Mouse (Mus musculus): ENCODE data around the gene Hist1h2af. TPM values are rescaled to one million over a fixed set of nuclear protein-coding genes. Genes with fewer than 3 reads are reported as not detected.
"Not testable (repeated sequence)": the region's sequence is repeated elsewhere in the genome, so short reads cannot be mapped to it uniquely, and the experiment has no call there.

The Hist1h2af gene
- polyA plus RNA-seq, 1 experiment from 2014 or later = 7.3 TPM

DNA sequence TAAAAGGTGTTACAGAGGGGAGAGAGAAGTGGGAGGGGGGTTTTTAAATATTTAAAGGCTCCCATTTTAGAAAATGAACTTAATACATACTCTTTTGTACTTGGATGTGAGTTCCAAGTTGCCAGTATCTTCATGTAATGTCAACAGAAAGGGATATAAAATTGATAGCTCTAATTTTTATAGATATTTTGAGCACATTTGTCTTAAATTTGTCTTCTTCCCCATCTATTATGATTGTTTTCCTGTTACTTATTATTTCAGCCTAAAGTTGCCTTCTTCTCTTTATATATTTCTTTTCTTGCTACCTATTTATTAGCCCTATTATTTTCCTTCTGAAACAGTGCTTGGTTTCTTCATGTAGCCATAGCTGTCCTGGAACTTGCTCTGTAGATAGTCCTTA is 19.3 kb downstream of the Hist1h2af start, which contains the start of gene Hist1h1d:
Gene Hist1h1d (plus strand): TSS at position 301 of the 400 bp plus-strand sequence.
- ATAC-seq (replicated peaks; ENCODE audit: low FRiP score) = no peak

DNA sequence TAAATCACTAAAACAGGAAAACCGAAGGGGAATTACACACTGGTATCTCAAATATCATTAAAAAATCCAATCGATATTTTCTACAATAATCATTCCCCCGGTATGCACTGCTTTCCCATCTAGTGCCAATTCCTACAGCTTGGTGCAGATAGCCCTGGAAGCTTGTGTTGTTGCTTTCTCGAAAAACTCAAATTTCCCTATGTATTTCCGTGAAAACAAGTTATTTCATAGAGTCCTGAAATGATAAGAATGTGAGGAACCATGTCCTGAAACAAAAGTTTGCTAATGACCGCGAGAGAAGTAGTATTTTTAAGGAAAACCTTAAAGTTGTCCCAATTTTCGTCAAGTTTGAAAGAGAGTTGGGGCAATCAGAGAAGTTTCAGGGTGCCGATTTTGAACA is 20.7 kb downstream of the Hist1h2af start:
- Histone ChIP-seq H3K27ac (peak overlapping the region; percentile 99), H3K27me3 (no peaks in the 10 kb centered on the region), H3K4me1 (peaks cover 24% of the 10 kb centered on the region), H3K36me3 (no peaks in the 10 kb centered on the region), H3K9me3 (replicated peaks) (no peaks in the 10 kb centered on the region), H3K4me2 (peak overlapping the region; percentile 87), H3K9ac (peak overlapping the region; percentile 87), H3K4me3 (replicated peaks) (peak overlapping the region; percentile 63)
- ATAC-seq (replicated peaks; ENCODE audit: low FRiP score) = no peak
- WGBS = 23% methylated on average over 9 of the region's 9 CpGs

More for the DNA sequence above, 19.3 kb downstream of the Hist1h2af start, which contains the start of gene Hist1h1d:
- H3K27me3 ChIP-seq = no peaks in the 10 kb centered on the region
- peak within 1 kb of the TSS; percentile 65 for H3K4me2 ChIP-seq
- peak within 1 kb of the TSS; percentile 99 for H3K27ac ChIP-seq
- no peaks in the 10 kb centered on the region for H3K9me3 ChIP-seq (replicated peaks)
- no peak within 1 kb of the TSS for H3K9ac ChIP-seq
- H3K36me3 ChIP-seq = no peaks in the 10 kb centered on the region
- no peak within 1 kb of the TSS for H3K4me3 ChIP-seq (replicated peaks)
- H3K4me1 ChIP-seq = peaks cover 24% of the 10 kb centered on the region

GRCm38 (mm10) chr13:23554925-23555838 is 21.5 kb downstream of the Hist1h2af start:
- peak overlapping the region; percentile 87 for H3K9ac ChIP-seq
- H3K27me3 ChIP-seq = no peaks in the 10 kb centered on the region
- peak overlapping the region; percentile 99 for H3K27ac ChIP-seq
- under 1% methylated on average over 54 of the region's 54 CpGs for WGBS
- H3K4me1 ChIP-seq = peaks cover 24% of the 10 kb centered on the region
- peak; percentile 91 for ATAC-seq (replicated peaks; ENCODE audit: low FRiP score)
- no peaks in the 10 kb centered on the region for H3K36me3 ChIP-seq
- H3K9me3 ChIP-seq (replicated peaks) = no peaks in the 10 kb centered on the region
- peak overlapping the region; percentile 63 for H3K4me3 ChIP-seq (replicated peaks)
- H3K4me2 ChIP-seq = peak overlapping the region; percentile 87

GRCm38 (mm10) chr13:23555839-23556416 is 22.2 kb downstream of the Hist1h2af start:
- peak; percentile 82 for ATAC-seq (replicated peaks; ENCODE audit: low FRiP score)
- no peaks in the 10 kb centered on the region for H3K9me3 ChIP-seq (replicated peaks)
- no peaks in the 10 kb centered on the region for H3K27me3 ChIP-seq
- WGBS = under 1% methylated on average over 18 of the region's 18 CpGs
- H3K4me2 ChIP-seq = peak overlapping the region; percentile 87
- H3K4me1 ChIP-seq = peaks cover 22% of the 10 kb centered on the region
- no peaks in the 10 kb centered on the region for H3K36me3 ChIP-seq
- peak overlapping the region; percentile 87 for H3K9ac ChIP-seq
- peak overlapping the region; percentile 99 for H3K27ac ChIP-seq
- peak overlapping the region; percentile 63 for H3K4me3 ChIP-seq (replicated peaks)

DNA sequence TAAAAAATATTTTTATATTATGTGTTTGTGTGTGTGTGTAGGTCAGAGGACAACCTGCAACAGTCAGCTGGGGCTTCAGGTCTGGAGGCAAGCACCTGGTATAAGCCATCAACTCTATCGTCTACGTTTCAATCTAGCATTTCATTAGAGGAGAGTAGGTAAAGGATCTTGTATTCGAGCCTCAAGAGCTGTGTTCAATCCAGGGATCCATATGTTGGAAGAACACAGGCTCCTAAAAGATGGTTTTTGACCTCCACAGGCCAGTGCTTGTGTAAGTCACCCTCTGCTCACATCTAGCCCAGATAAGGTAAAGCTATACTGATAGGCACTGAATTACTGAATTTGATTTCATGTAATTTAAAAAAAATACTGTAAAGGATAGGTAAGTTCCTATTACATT is 23.2 kb downstream of the Hist1h2af start:
- Histone ChIP-seq H3K4me2 (peak overlapping the region; percentile 87), H3K27ac (peak overlapping the region; percentile 99), H3K4me1 (peaks cover 20% of the 10 kb centered on the region), H3K9me3 (replicated peaks) (no peaks in the 10 kb centered on the region), H3K36me3 (no peaks in the 10 kb centered on the region), H3K4me3 (replicated peaks) (no peak overlapping the region), H3K9ac (no peak overlapping the region), H3K27me3 (no peaks in the 10 kb centered on the region)
- no peak for ATAC-seq (replicated peaks; ENCODE audit: low FRiP score)
- WGBS = 61% methylated on average over 3 of the region's 3 CpGs

DNA sequence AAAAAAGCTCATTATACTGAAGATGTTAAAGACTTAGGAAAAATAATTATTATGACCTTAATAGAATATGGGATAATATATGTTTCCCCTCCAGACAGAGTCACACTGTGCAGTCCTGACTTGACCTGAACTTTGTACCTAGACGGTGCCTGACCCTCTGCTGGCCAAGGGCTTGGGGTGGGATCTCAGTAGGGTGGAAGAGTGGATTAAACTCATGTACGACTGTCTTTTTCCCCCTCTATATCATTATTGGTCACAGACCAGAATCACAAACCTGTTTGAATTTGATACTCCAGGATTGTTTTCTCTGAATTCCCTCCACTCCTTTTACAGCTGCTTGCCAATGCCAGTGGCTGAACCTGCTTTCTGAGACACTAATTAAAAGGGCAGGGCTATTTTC is 27.0 kb downstream of the Hist1h2af start:
- H3K36me3 ChIP-seq; H3K9ac ChIP-seq; H3K27me3 ChIP-seq; H3K4me1 ChIP-seq; ATAC-seq (replicated peaks; ENCODE audit: low FRiP score); H3K9me3 ChIP-seq (replicated peaks): not testable (repeated sequence)
- H3K27ac ChIP-seq = peak overlapping the region; percentile 71; the same call in 1 of the 2 replicates
- peak overlapping the region; percentile 27 for H3K4me2 ChIP-seq
- H3K4me3 ChIP-seq (replicated peaks) = peak overlapping the region; percentile 11; the same call in 1 of the 2 replicates
- WGBS = 14% methylated on average over 2 of the region's 2 CpGs

- H3K4me3 ChIP-seq (replicated peaks) = peak overlapping the region; percentile 48
- not testable (repeated sequence) for H3K4me1 ChIP-seq; ATAC-seq (replicated peaks; ENCODE audit: low FRiP score); H3K9me3 ChIP-seq (replicated peaks); H3K27me3 ChIP-seq; H3K36me3 ChIP-seq
- H3K27ac ChIP-seq = peak overlapping the region; percentile 99
- 0% methylated on average over 2 of the region's 5 CpGs for WGBS
- peak overlapping the region; percentile 69 for H3K4me2 ChIP-seq
- peak overlapping the region; percentile 55; the same call in 1 of the 2 replicates for H3K9ac ChIP-seq
These were observed 27.8 kb downstream of the Hist1h2af start for GRCm38 (mm10) chr13:23561531-23561882.

GRCm38 (mm10) chr13:23561883-23562659 is 28.4 kb downstream of the Hist1h2af start, which contains the start of gene Hist1h3e:
TSS of gene Hist1h3e (minus strand) at chr13:23562369.
- H3K9me3 ChIP-seq (replicated peaks); H3K27me3 ChIP-seq: not testable (repeated sequence)
- under 1% methylated on average over 57 of the region's 67 CpGs for WGBS

DNA sequence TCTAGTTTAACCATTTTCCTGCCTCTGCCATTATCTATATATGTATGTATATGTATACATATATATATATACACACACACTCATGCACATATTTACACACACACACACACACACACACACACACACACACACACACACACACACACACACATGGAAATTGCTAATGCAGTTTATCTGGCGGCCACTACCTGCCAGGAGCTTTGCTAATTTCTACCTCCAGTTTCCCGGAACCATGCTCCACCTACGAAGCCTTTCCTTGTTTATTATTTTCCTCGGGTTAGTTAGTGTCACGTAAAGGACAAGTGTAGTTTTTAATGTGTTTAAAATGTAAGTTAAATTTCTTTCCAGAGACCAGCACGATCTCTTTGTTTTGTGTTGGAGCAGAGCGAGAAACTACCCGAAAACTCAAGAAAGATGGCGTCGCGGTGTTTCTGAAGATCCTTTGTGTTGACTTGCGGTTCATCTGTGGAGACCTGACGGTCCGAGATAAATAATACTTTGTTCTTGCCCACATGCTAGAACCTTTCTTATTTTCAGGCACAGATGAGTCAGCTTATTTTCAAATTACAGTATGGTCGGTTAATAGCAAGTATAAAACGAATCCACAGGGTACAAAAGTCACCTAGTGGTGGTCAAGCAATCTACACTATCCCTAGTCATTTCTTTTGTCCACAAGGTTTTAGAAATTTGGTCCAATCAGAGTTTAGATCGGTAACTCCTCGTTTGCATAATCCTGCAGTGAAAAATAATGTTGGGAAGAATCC is 29.2 kb downstream of the Hist1h2af start:
- peak overlapping the region; percentile 69 for H3K4me2 ChIP-seq
- H3K36me3 ChIP-seq = no peaks in the 10 kb centered on the region
- H3K27me3 ChIP-seq = no peaks in the 10 kb centered on the region
- peak overlapping the region; percentile 99 for H3K27ac ChIP-seq
- peak overlapping the region; percentile 48 for H3K4me3 ChIP-seq (replicated peaks)
- WGBS = 3% methylated on average over 18 of the region's 18 CpGs
- H3K9ac ChIP-seq = peak overlapping the region; percentile 48
- H3K9me3 ChIP-seq (replicated peaks) = no peaks in the 10 kb centered on the region
- peak; percentile 62 for ATAC-seq (replicated peaks; ENCODE audit: low FRiP score)
- H3K4me1 ChIP-seq = 0 out of 2 replicates have a peak, but pooled peaks cover 3% of the 10 kb centered on the region

More at GRCm38 (mm10) chr13:23561883-23562659, 28.4 kb downstream of the Hist1h2af start, which contains the start of gene Hist1h3e:
- Histone ChIP-seq H3K9ac (peak within 1 kb of the TSS; percentile 55), H3K27ac (peak within 1 kb of the TSS; percentile 99), H3K4me3 (replicated peaks) (peak within 1 kb of the TSS; percentile 48), H3K4me2 (peak within 1 kb of the TSS; percentile 69)
- H3K4me1 ChIP-seq, H3K36me3 ChIP-seq: not testable (repeated sequence)
- peak; percentile 97 for ATAC-seq (replicated peaks; ENCODE audit: low FRiP score)

- H3K36me3 ChIP-seq = no peaks in the 10 kb centered on the region
- H3K27ac ChIP-seq = peak overlapping the region; percentile 99
- H3K4me3 ChIP-seq (replicated peaks) = no peak overlapping the region
- no peaks in the 10 kb centered on the region for H3K27me3 ChIP-seq
- H3K9ac ChIP-seq = no peak overlapping the region
- WGBS = 88% methylated on average over 2 of the region's 2 CpGs
- no peak overlapping the region for H3K4me2 ChIP-seq
- 0 out of 2 replicates have a peak, but pooled peaks cover 4% of the 10 kb centered on the region for H3K4me1 ChIP-seq
- no peak for ATAC-seq (replicated peaks; ENCODE audit: low FRiP score)
- no peaks in the 10 kb centered on the region for H3K9me3 ChIP-seq (replicated peaks)
These were observed 30.8 kb downstream of the Hist1h2af start for GRCm38 (mm10) chr13:23564482-23564881.

Data from kidney, embryonic 15.5 days (tissue).